Mouse (Mus musculus) E14TG2a.4 (cell line): ENCODE measurements around the gene Rpgr.
A peak's percentile ranks its signal among the peaks of the same experiment; 100 is the strongest.

Experiments used
- H3K27me3 ChIP-seq: 2 replicates; pipeline ENCODE4 v1.6.1; 2014; ENCODE audit warnings: low read length, control low read depth; ENCODE audit not compliant: insufficient read depth
- H3K36me3 ChIP-seq: 2 replicates; pipeline ENCODE4 v1.6.1; 2014; ENCODE audit warnings: low read length, control low read depth; ENCODE audit not compliant: insufficient read depth
- H3K4me1 ChIP-seq: replicated peaks from 2 replicates; pipeline ENCODE4 v1.6.1; 2014; ENCODE audit warnings: low read depth, low read length, control low read depth
- H3K4me3 ChIP-seq: replicated peaks from 2 replicates; pipeline ENCODE4 v1.5.1; 2014; ENCODE audit warnings: mild to moderate bottlenecking, low read length
- H3K9me3 ChIP-seq: 2 replicates; pipeline ENCODE4 v1.6.1; 2014; ENCODE audit warnings: low read length, control low read depth
- CTCF ChIP-seq: conservative IDR thresholded peaks from 2 replicates; pipeline ENCODE4 v1.5.1; 2014; ENCODE audit warnings: low read length
- NANOG ChIP-seq: IDR thresholded peaks from 2 replicates; pipeline ENCODE4 v1.6.1; 2014; ENCODE audit warnings: borderline replicate concordance, low read length, mixed read lengths
- POU5F1 ChIP-seq: IDR thresholded peaks from 2 replicates; pipeline ENCODE4 v1.6.1; 2014; ENCODE audit warnings: low read length, borderline replicate concordance

The Rpgr gene

GRCm38 (mm10) chrX:10219281-10219680 lies 2.6 kb upstream of the Rpgr start:
- TF ChIP-seq NANOG, result no peak
- no peak for TF ChIP-seq POU5F1
- no peak for TF ChIP-seq CTCF
- no peaks in the 10 kb centered on the region for H3K4me1 ChIP-seq
- no peak overlapping the region for H3K4me3 ChIP-seq
- H3K27me3 ChIP-seq, result no peaks in the 10 kb centered on the region
- no peaks in the 10 kb centered on the region for H3K36me3 ChIP-seq
- H3K9me3 ChIP-seq, result no peaks in the 10 kb centered on the region

DNA sequence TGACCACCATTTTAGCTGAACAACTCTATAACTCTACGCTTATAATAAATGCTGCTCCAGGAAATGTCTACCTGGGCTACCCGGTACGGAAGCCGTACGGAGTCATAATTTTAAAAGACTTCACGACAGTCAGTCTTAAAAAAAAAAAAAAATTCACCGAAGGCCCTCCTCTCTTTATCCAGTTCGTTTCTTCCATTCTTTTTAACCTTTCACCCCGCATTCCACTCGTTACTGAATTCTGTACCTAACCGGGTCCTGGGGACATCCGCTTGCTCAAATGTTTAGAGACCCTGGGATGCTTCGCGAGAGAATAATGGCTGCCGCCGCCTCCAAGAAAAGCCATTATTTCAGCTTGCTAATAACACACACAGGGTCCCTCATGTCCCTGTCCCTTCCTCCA lies 748 bp downstream of the Rpgr start:
- Histone ChIP-seq H3K9me3 (no peaks in the 10 kb centered on the region), H3K36me3 (no peaks in the 10 kb centered on the region), H3K4me3 (peak overlapping the region; percentile 75), H3K4me1 (no peaks in the 10 kb centered on the region), H3K27me3 (no peaks in the 10 kb centered on the region)
- TF ChIP-seq NANOG, result no peak

GRCm38 (mm10) chrX:10205937-10206336 lies 10.8 kb downstream of the Rpgr start:
- Histone ChIP-seq H3K4me1 (no peaks in the 10 kb centered on the region), H3K4me3 (no peak overlapping the region), H3K9me3 (no peaks in the 10 kb centered on the region), H3K36me3 (0 out of 2 replicates have a peak, but pooled peaks cover 2% of the 10 kb centered on the region), H3K27me3 (no peaks in the 10 kb centered on the region)
- TF ChIP-seq POU5F1, result no peak
- no peak for TF ChIP-seq CTCF
- TF ChIP-seq NANOG, result no peak

DNA sequence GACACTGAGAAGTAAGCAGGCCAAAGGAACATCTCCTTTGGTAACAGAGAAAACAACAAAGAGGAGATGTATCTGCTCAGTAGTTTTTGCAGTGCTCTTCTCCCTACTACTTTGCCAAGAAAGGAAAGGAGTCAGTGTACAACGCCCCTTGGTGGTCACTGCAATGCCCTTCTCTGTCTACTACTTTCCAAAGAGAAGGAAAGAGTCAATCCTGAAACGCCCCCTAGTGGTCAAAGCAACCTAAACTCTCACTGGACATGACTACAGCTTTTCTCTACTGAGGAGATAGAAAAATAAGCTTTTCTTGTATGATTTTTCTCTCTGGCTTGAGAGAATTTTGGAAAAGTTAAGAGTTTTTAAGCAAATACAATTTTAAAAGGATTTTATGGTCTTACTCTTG lies 15.4 kb downstream of the Rpgr start:
- no peaks in the 10 kb centered on the region for H3K4me1 ChIP-seq
- 0 out of 2 replicates have a peak, but pooled peaks cover 2% of the 10 kb centered on the region for H3K36me3 ChIP-seq
- TF ChIP-seq CTCF, result peak; percentile 51
- no peak for TF ChIP-seq NANOG
- no peaks in the 10 kb centered on the region for H3K27me3 ChIP-seq
- H3K9me3 ChIP-seq, result no peaks in the 10 kb centered on the region
- no peak overlapping the region for H3K4me3 ChIP-seq

DNA sequence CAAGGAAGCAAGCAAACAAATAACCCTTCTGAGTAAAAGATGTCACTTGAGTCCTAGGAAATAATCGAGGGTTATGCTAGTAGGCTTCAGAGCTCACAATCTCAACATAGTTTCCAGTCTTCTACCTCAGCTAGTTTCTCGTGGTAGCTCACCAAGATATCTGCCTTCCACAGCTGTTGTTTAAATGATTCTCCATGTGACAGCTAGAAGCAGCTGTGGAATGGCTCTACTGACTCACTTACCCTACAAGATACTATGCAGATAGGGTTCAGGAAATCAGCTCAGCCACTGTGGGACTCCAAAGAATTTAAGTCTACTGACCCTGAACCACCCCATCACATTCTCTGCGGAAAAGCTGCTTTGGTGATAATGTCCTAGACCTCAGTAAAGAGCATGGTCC lies 64.3 kb downstream of the Rpgr start:
- Histone ChIP-seq H3K27me3 (no peaks in the 10 kb centered on the region), H3K36me3 (no peaks in the 10 kb centered on the region), H3K9me3 (no peaks in the 10 kb centered on the region), H3K4me1 (no peaks in the 10 kb centered on the region), H3K4me3 (no peak overlapping the region)
- no peak for TF ChIP-seq NANOG
- no peak for TF ChIP-seq CTCF
- no peak for TF ChIP-seq POU5F1

- H3K27me3 ChIP-seq, result peaks cover 3% of the 10 kb centered on the region; the same call in 1 of the 2 replicates
- no peak for TF ChIP-seq POU5F1
- no peak for TF ChIP-seq NANOG
- TF ChIP-seq CTCF, result no peak
- no peaks in the 10 kb centered on the region for H3K9me3 ChIP-seq
- H3K4me3 ChIP-seq, result peak within 1 kb of the TSS; percentile 60
- H3K36me3 ChIP-seq, result no peaks in the 10 kb centered on the region
- peaks cover 5% of the 10 kb centered on the region; the same call in 1 of the 2 replicates for H3K4me1 ChIP-seq
Measured at GRCm38 (mm10) chrX:10117065-10117719, 99.5 kb downstream of the Rpgr start, which contains the start of gene Srpx. Gene Srpx (minus strand): TSS chrX:10117709.

DNA sequence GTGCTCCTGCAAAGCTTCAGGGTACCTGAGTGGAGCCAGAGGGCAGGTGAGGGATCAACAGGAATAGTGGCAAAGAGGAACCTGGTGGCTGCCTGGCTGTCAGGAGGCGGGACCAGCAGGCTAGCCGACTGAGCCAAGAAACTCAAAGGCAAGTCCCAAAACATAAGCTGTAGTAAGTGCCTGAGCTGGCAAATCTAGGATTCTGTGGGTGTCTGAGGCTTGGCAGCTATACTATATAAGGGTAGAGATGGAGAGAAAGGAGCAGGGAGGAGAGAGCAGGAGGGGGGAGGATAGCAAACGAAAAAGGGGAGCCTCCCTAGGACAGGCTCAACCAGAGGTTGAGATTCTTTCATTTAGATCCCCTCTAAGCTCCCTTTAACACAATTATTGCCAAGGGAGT lies 100.9 kb downstream of the Rpgr start:
- no peaks in the 10 kb centered on the region for H3K36me3 ChIP-seq
- H3K4me1 ChIP-seq, result peaks cover 5% of the 10 kb centered on the region; the same call in 1 of the 2 replicates
- peaks cover 3% of the 10 kb centered on the region; the same call in 1 of the 2 replicates for H3K27me3 ChIP-seq
- TF ChIP-seq NANOG (no peak), POU5F1 (no peak), CTCF (no peak)
- H3K4me3 ChIP-seq, result no peak overlapping the region
- H3K9me3 ChIP-seq, result no peaks in the 10 kb centered on the region

GRCm38 (mm10) chrX:10110736-10111135 lies 106.0 kb downstream of the Rpgr start:
- H3K4me3 ChIP-seq, result no peak overlapping the region
- H3K27me3 ChIP-seq, result peaks cover 1% of the 10 kb centered on the region; the same call in 1 of the 2 replicates
- TF ChIP-seq NANOG, result no peak
- TF ChIP-seq POU5F1, result no peak
- TF ChIP-seq CTCF, result no peak
- no peaks in the 10 kb centered on the region for H3K4me1 ChIP-seq
- H3K9me3 ChIP-seq, result no peaks in the 10 kb centered on the region
- no peaks in the 10 kb centered on the region for H3K36me3 ChIP-seq

DNA sequence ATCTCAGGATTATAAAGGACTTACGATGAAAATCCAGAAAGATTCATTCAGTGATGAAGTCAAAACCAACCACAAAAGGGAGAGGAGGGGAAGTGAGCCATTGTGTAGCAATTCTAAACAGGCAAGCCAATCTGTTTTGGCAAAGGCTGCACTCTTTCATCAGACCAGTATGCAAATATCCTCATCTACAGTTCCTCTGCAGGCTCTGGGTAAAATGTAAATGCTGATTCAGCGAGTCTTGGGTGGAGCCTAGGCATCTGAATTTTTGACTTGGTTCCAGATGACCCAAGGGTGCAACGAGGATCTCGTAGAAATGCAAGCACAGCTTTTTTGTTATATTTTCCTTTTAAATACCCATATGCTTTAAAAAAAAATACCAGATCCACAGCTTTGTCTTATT lies 108.2 kb downstream of the Rpgr start:
- Histone ChIP-seq H3K4me3 (no peak overlapping the region), H3K27me3 (no peaks in the 10 kb centered on the region), H3K4me1 (no peaks in the 10 kb centered on the region), H3K9me3 (no peaks in the 10 kb centered on the region), H3K36me3 (no peaks in the 10 kb centered on the region)
- TF ChIP-seq POU5F1, result no peak
- no peak for TF ChIP-seq CTCF
- no peak for TF ChIP-seq NANOG
